Mouse (Mus musculus): ENCODE data around the gene Nrde2. TPM values are rescaled to one million over a fixed set of nuclear protein-coding genes. Genes with fewer than 3 reads are reported as not detected.

Gene Nrde2
- polyA plus RNA-seq, 1 experiment, result 19.0 TPM

DNA sequence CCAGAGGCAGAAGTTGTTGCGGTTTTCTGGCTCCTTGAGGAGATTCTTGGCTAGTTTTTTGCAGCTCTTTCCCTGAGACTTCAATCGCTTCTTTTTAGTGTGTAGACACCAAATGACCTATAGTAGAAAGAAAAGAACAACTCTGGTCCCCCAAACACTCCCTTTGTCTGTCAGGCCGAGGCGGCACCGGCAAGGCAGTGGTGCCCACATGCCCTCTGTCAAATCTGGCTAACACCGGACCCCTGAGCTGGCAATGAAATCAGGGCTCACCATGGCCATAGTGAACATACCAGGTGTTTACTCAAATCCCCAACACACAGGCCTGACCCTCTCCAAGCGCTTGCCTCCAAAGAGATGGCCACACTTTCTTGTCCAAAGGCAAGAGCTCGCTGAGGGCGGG, 28.3 kb downstream of the Nrde2 start:
- Histone ChIP-seq H3K27me3 (ENCODE audit: control insufficient read depth, insufficient read depth, low read length) (no peaks in the 10 kb centered on the region), H3K4me1 (replicated peaks; ENCODE audit: control insufficient read depth, insufficient read depth, low read length) (no peaks in the 10 kb centered on the region), H3K36me3 (ENCODE audit: control insufficient read depth, insufficient read depth, low read length) (peaks cover 46% of the 10 kb centered on the region), H3K4me3 (ENCODE audit: control insufficient read depth, insufficient read depth, low read length) (no peak overlapping the region), H3K27ac (ENCODE audit: control insufficient read depth, insufficient read depth, low read length) (no peak overlapping the region)
- TF ChIP-seq POLR2A (IDR thresholded peaks at IDR 0.05; ENCODE audit: control insufficient read depth, extremely low read depth, insufficient read depth, low read length, poor library complexity), result no peak
- TF ChIP-seq CTCF (IDR thresholded peaks at IDR 0.05; ENCODE audit: borderline replicate concordance, control insufficient read depth, extremely low read depth, insufficient read depth, low read length, poor library complexity), result no peak
- 97% methylated on average over 9 of the region's 9 CpGs for WGBS
- no peak for DNase-seq

DNA sequence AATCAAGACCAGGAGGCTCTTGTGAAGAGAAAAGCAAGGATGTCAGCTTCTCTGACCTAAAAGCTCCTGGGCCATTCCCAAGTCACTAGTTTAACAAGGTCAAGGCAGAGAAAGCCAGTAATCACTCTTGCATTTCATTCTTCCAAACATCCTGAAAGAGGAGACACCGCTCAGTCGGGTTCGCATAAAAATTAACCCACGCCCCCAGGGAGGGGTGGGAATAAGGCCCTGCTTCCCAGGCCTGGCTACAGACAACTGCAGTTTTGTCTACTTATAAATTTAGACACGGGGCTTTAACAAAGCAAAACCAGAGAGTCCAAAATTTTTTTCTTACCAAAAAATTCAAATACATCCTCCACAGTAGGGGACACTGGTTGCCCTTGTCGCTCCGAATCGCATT, 30.5 kb downstream of the Nrde2 start:
- Histone ChIP-seq H3K27ac (ENCODE audit: control insufficient read depth, insufficient read depth, low read length) (no peak overlapping the region), H3K4me3 (ENCODE audit: control insufficient read depth, insufficient read depth, low read length) (no peak overlapping the region), H3K36me3 (ENCODE audit: control insufficient read depth, insufficient read depth, low read length) (peaks cover 49% of the 10 kb centered on the region), H3K4me1 (replicated peaks; ENCODE audit: control insufficient read depth, insufficient read depth, low read length) (no peaks in the 10 kb centered on the region), H3K27me3 (ENCODE audit: control insufficient read depth, insufficient read depth, low read length) (no peaks in the 10 kb centered on the region)
- no peak for DNase-seq
- WGBS, result 95% methylated on average over 8 of the region's 8 CpGs
- TF ChIP-seq POLR2A (IDR thresholded peaks at IDR 0.05; ENCODE audit: control insufficient read depth, extremely low read depth, insufficient read depth, low read length, poor library complexity) (no peak), CTCF (IDR thresholded peaks at IDR 0.05; ENCODE audit: borderline replicate concordance, control insufficient read depth, extremely low read depth, insufficient read depth, low read length, poor library complexity) (no peak)

DNA sequence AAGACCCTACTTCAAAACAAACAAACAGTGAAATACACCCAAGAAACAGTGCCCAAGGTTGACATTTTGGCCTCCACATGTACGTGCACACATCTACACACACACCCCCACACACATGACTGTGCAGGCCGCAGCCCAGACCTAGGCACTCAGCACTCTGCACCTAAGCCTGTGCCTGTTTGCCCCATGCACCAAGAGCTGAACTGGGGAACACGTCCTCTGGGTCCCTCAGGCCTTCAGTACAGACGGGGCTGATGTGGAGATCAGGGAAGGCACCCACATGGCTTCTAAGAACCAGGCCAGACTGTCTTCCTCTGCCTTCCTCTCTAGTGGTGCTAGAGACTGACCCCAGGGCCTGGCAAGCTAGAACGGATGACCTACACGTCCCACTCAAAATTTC, 30.9 kb downstream of the Nrde2 start:
- Histone ChIP-seq H3K4me3 (ENCODE audit: control insufficient read depth, insufficient read depth, low read length) (no peak overlapping the region), H3K4me1 (replicated peaks; ENCODE audit: control insufficient read depth, insufficient read depth, low read length) (no peaks in the 10 kb centered on the region), H3K36me3 (ENCODE audit: control insufficient read depth, insufficient read depth, low read length) (peaks cover 49% of the 10 kb centered on the region), H3K27me3 (ENCODE audit: control insufficient read depth, insufficient read depth, low read length) (no peaks in the 10 kb centered on the region), H3K27ac (ENCODE audit: control insufficient read depth, insufficient read depth, low read length) (no peak overlapping the region)
- WGBS, result 96% methylated on average over 6 of the region's 6 CpGs
- TF ChIP-seq POLR2A (IDR thresholded peaks at IDR 0.05; ENCODE audit: control insufficient read depth, extremely low read depth, insufficient read depth, low read length, poor library complexity), result no peak
- no peak for TF ChIP-seq CTCF (IDR thresholded peaks at IDR 0.05; ENCODE audit: borderline replicate concordance, control insufficient read depth, extremely low read depth, insufficient read depth, low read length, poor library complexity)
- no peak for DNase-seq

DNA sequence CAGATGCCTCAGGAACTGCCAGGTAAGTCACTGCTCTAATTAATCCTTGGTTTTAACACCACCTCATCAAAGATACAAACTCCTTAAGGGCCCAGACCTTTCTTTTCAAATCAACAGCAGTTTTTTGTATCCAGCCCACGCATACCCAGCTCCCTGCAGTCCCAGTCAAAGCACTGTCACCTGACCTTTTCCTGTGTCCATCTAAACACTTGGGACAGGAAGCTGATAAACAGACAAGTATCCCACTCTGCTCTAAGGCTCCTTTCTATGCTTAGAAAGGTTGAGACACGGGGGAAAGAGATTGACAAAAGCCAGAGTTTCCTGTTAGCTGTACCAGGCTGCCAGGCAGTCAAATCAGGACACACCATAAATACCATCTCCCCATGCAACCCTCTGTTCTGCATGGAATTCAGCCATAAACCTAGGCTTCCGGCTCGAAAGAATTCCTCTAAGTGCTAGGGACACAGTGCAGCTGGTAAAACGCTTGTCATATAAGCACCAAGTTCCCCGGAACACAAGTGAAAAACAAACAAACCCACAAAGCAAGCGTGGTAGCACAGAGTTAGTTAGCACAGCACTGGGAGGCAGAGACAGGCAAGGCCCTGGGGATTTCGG, 31.5 kb downstream of the Nrde2 start:
- H3K4me1 ChIP-seq (replicated peaks; ENCODE audit: control insufficient read depth, insufficient read depth, low read length), result no peaks in the 10 kb centered on the region
- H3K36me3 ChIP-seq (ENCODE audit: control insufficient read depth, insufficient read depth, low read length), result peaks cover 51% of the 10 kb centered on the region
- no peak for DNase-seq
- 92% methylated on average over 8 of the region's 8 CpGs for WGBS
- no peaks in the 10 kb centered on the region for H3K27me3 ChIP-seq (ENCODE audit: control insufficient read depth, insufficient read depth, low read length)
- TF ChIP-seq POLR2A (IDR thresholded peaks at IDR 0.05; ENCODE audit: control insufficient read depth, extremely low read depth, insufficient read depth, low read length, poor library complexity) (no peak), CTCF (IDR thresholded peaks at IDR 0.05; ENCODE audit: borderline replicate concordance, control insufficient read depth, extremely low read depth, insufficient read depth, low read length, poor library complexity) (no peak)
- H3K4me3 ChIP-seq (ENCODE audit: control insufficient read depth, insufficient read depth, low read length), result no peak overlapping the region
- H3K27ac ChIP-seq (ENCODE audit: control insufficient read depth, insufficient read depth, low read length), result no peak overlapping the region

DNA sequence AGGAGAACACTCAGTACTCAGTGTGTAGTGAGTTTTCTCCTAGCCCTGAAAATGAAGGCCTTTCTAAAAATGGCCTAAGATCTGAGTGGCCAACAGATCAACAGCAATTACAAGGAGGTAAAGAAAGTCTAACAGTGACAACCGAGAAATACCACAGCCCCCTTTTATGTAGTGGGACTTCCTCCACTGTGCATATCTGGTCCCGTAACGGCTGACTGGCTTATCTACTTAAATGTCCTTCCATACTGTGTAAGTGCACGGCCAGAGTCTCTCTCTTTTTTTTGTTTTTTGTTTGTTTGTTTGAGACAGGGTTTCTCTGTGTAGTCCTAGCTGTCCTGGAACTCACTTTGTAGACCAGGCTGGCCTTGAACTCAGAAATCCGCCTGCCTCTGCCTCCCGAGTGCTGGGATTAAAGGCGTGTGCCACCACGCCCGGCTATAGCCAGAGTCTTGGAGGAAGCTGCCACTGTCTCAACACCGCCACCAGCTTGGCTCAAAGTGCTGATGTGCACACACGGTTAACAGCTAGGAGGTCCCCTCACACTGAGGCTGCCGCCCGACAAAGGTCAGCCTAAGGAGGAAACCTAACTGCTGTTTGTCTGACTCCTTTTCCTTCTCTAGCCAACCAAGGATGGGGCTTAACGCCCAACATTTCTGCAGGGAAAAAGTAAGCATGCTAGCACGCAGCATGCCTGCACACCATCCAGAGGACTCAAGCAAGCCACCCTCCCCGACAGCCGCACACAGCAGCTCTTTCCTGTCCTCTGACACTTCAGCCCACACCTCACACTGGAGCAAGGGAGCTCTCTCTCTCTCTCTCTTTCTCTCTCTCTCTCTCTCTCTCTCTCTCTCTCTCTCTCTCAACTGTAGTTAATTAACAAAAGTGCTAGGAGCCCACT, 32.2 kb downstream of the Nrde2 start:
- H3K4me3 ChIP-seq (ENCODE audit: control insufficient read depth, insufficient read depth, low read length), result no peak overlapping the region
- TF ChIP-seq CTCF (IDR thresholded peaks at IDR 0.05; ENCODE audit: borderline replicate concordance, control insufficient read depth, extremely low read depth, insufficient read depth, low read length, poor library complexity), result no peak
- TF ChIP-seq POLR2A (IDR thresholded peaks at IDR 0.05; ENCODE audit: control insufficient read depth, extremely low read depth, insufficient read depth, low read length, poor library complexity), result no peak
- 93% methylated on average over 17 of the region's 17 CpGs for WGBS
- no peaks in the 10 kb centered on the region for H3K4me1 ChIP-seq (replicated peaks; ENCODE audit: control insufficient read depth, insufficient read depth, low read length)
- no peaks in the 10 kb centered on the region for H3K27me3 ChIP-seq (ENCODE audit: control insufficient read depth, insufficient read depth, low read length)
- DNase-seq, result no peak
- H3K27ac ChIP-seq (ENCODE audit: control insufficient read depth, insufficient read depth, low read length), result no peak overlapping the region
- peaks cover 58% of the 10 kb centered on the region for H3K36me3 ChIP-seq (ENCODE audit: control insufficient read depth, insufficient read depth, low read length)

DNA sequence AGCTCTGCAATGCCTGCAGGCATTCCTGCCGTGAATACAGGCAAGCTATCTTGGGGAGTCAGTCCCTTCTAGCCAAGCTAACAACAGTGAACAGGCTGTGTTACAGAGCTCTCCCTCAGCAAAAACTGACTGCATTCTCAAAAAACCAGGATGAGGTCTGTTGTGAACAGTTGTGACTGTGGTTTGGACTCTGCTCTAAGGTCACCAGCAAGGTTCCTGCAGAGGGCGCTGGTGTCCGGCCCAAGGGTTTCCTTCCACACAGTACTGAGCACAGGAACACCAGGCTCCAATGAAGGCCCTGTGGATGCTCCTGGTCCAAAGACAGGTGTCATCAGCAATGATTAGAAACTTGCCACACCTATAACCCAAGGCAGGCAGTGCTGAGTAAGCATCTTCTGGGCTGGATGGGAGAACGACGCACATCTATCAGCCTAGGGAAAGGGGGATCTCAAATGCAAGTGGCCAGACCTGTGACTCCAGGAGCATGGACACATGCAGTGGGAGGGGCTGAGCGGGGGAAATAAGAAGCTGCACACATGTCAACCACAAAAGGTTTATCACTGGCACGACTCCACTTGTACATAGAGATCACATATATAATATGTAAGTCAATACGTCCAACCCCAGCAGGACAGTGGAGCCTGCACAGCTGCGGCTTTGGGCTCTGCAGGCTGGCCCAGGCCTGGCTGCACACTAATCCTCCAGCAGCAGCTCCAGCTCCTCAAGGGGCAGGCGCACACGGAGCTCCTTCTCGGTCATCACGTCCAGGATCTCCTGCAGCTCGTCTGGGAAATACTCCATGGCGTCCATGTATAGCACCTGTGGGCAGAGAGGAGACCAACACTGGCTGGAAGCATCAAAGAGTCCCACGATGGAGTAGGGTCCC, 34.3 kb downstream of the Nrde2 start:
- DNase-seq, result no peak
- Histone ChIP-seq H3K4me3 (ENCODE audit: control insufficient read depth, insufficient read depth, low read length) (no peak overlapping the region), H3K27ac (ENCODE audit: control insufficient read depth, insufficient read depth, low read length) (no peak overlapping the region), H3K4me1 (replicated peaks; ENCODE audit: control insufficient read depth, insufficient read depth, low read length) (no peaks in the 10 kb centered on the region), H3K27me3 (ENCODE audit: control insufficient read depth, insufficient read depth, low read length) (no peaks in the 10 kb centered on the region), H3K36me3 (ENCODE audit: control insufficient read depth, insufficient read depth, low read length) (peaks cover 69% of the 10 kb centered on the region)
- no peak for TF ChIP-seq POLR2A (IDR thresholded peaks at IDR 0.05; ENCODE audit: control insufficient read depth, extremely low read depth, insufficient read depth, low read length, poor library complexity)
- TF ChIP-seq CTCF (IDR thresholded peaks at IDR 0.05; ENCODE audit: borderline replicate concordance, control insufficient read depth, extremely low read depth, insufficient read depth, low read length, poor library complexity), result no peak
- 92% methylated on average over 16 of the region's 16 CpGs for WGBS

All from thymus, adult 2 months (tissue).